Mouse (Mus musculus): Measurements from ENCODE around the gene Gm11437.

DNA sequence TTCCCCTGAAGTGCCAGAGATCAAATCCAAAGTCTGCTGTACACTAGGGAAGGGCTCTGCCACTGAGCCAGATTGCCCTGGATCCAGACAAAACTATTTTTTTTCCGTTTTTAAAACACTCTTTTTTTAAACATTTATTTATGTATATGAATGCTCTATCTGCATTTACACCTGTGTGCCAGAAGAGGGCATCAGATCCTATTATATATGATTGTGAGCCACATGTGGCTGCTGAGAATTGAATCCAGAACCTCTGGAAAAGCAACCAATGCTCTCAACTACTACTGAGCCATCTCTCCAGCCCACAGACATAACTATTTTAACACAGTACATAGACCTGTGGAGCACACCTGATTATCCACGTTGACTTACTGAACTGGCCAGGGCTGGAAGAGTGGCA, 51.1 kb downstream of the Gm11437 start:
- TF ChIP-seq TAL1 (IDR thresholded peaks at IDR 0.05; ENCODE audit: low read length) = no peak
- TF ChIP-seq GATA1 (IDR thresholded peaks at IDR 0.05; ENCODE audit: low read length) = no peak
